Mouse (Mus musculus) heart, postnatal 36 days (tissue): ENCODE data around the gene Cd300ld3. TPM values are rescaled to one million over a fixed set of nuclear protein-coding genes. Genes with fewer than 3 reads are reported as not detected.

Experiments
- DNase-seq, 2 experiments: peaks; one replicate each; pipeline ENCODE4 v3.0.0; 2021 to 2022
- intact Hi-C: fragments of 180-260 bp; cut with DNase I; formaldehyde crosslinking; loops from one replicate; pipeline ENCODE4 v1.15.1; 2025
- total RNA-seq, 2 experiments: library from RNA; stranded (reverse); gene quantifications; 2 replicates each; pipeline ENCODE4 v1.2.3; 2021

Gene Cd300ld3
- total RNA-seq = 10 to 100 TPM in 1 of 2 experiments, 1 to 10 TPM in 1; 8.3 to 10.1 TPM

- DNase-seq = no peak
- intact Hi-C loops = no loop called here
Observed at GRCm38 (mm10) chr11:115048259-115048658, at the start of gene Cd300ld3. Cd300ld3 (minus strand) TSS chr11:115048409.

- no peak for DNase-seq
- intact Hi-C loops = no loop called here
Observed at GRCm38 (mm10) chr11:115092140-115092539, 43.9 kb upstream of the Cd300ld3 start.

- intact Hi-C loops = no loop called here
- no peak for DNase-seq
Observed at GRCm38 (mm10) chr11:115091362-115091901, 43.2 kb upstream of the Cd300ld3 start, which contains the start of gene Rab37. Rab37 (plus strand) TSS chr11:115091431.

- DNase-seq = no peak
- intact Hi-C loops = no loop called here
Observed at GRCm38 (mm10) chr11:115089853-115090252, 41.6 kb upstream of the Cd300ld3 start.

GRCm38 (mm10) chr11:115086213-115086612 lies 38.0 kb upstream of the Cd300ld3 start:
- intact Hi-C loops = no loop called here
- no peak for DNase-seq

GRCm38 (mm10) chr11:115085064-115085463 lies 36.9 kb upstream of the Cd300ld3 start:
- DNase-seq = no peak
- intact Hi-C loops = no loop called here

- intact Hi-C loops = loop anchor here (5.0 kb wide), 1 partner anchor 183 kb away; the partner anchor contains the start of gene Grin2c
- DNase-seq = no peak
Observed at GRCm38 (mm10) chr11:115084595-115084994, 36.4 kb upstream of the Cd300ld3 start.

GRCm38 (mm10) chr11:115083376-115084139 lies 35.3 kb upstream of the Cd300ld3 start:
- intact Hi-C loops = loop anchor here (1.0 to 5.0 kb wide), 3 partner anchors 70 to 184 kb away; partner anchors contain the start of gene Grin2c
- DNase-seq = peak; percentile 78 to 79

- intact Hi-C loops = loop anchor here (5.0 kb wide), 1 partner anchor 185 kb away; the partner anchor contains the start of gene Grin2c
- no peak for DNase-seq
Observed at GRCm38 (mm10) chr11:115082196-115082595, 34.0 kb upstream of the Cd300ld3 start.

GRCm38 (mm10) chr11:115081373-115081772 lies 33.2 kb upstream of the Cd300ld3 start:
- intact Hi-C loops = loop anchor here (5.0 kb wide), 1 partner anchor 186 kb away; the partner anchor contains the start of gene Grin2c
- DNase-seq = no peak

GRCm38 (mm10) chr11:115080886-115081285 lies 32.7 kb upstream of the Cd300ld3 start:
- DNase-seq = peak; percentile 50 to 52

GRCm38 (mm10) chr11:115078680-115079079 lies 30.5 kb upstream of the Cd300ld3 start:
- intact Hi-C loops = no loop called here

More at GRCm38 (mm10) chr11:115080886-115081285, 32.7 kb upstream of the Cd300ld3 start:
- intact Hi-C loops = loop anchor here (5.0 kb wide), 1 partner anchor 186 kb away; the partner anchor contains the start of gene Grin2c

GRCm38 (mm10) chr11:115077436-115077835 lies 29.2 kb upstream of the Cd300ld3 start:
- intact Hi-C loops = no loop called here

More at GRCm38 (mm10) chr11:115078680-115079079, 30.5 kb upstream of the Cd300ld3 start:
- no peak for DNase-seq

GRCm38 (mm10) chr11:115075859-115076258 lies 27.6 kb upstream of the Cd300ld3 start:
- DNase-seq = no peak
- intact Hi-C loops = no loop called here

More at GRCm38 (mm10) chr11:115077436-115077835, 29.2 kb upstream of the Cd300ld3 start:
- no peak for DNase-seq

- intact Hi-C loops = no loop called here
- no peak for DNase-seq
Observed at GRCm38 (mm10) chr11:115075407-115075806, 27.2 kb upstream of the Cd300ld3 start.

GRCm38 (mm10) chr11:115073002-115073401 lies 24.8 kb upstream of the Cd300ld3 start:
- intact Hi-C loops = no loop called here
- DNase-seq = no peak

- intact Hi-C loops = no loop called here
- peak; percentile 48 to 55 for DNase-seq
Observed at GRCm38 (mm10) chr11:115071631-115072294, 23.6 kb upstream of the Cd300ld3 start.

GRCm38 (mm10) chr11:115071015-115071551 lies 22.9 kb upstream of the Cd300ld3 start:
- intact Hi-C loops = no loop called here
- no peak for DNase-seq

- no peak for DNase-seq
- intact Hi-C loops = no loop called here
Observed at GRCm38 (mm10) chr11:115066768-115067167, 18.6 kb upstream of the Cd300ld3 start.

- intact Hi-C loops = no loop called here
- DNase-seq = no peak
Observed at GRCm38 (mm10) chr11:115062077-115062476, 13.9 kb upstream of the Cd300ld3 start, which contains the start of gene Cd300e. Cd300e (minus strand) TSS chr11:115062177.
